Mouse (Mus musculus) thymus, adult 2 months (tissue): ENCODE measurements at regions not wholly inside any gene's neighbourhood (a gene's known extent, or its start where the extent isn't known, plus 50 kb on each side); places are given as distances from the start of the nearest gene placed in this dataset.

Experiments
- CTCF ChIP-seq: fragments of 200-500 bp; IDR thresholded peaks from 2 replicates; pipeline ENCODE4 v1.5.1; 2012; ENCODE audit warnings: mild to moderate bottlenecking, control low read depth, low read length, moderate library complexity, borderline replicate concordance; ENCODE audit not compliant: control insufficient read depth, poor library complexity, insufficient read depth; ENCODE audit errors: extremely low read depth
- POLR2A ChIP-seq: fragments of 200-500 bp; IDR thresholded peaks from 2 replicates; pipeline ENCODE4 v1.6.1; 2012; ENCODE audit warnings: mild to moderate bottlenecking, low read length, control low read depth, moderate library complexity; ENCODE audit not compliant: control insufficient read depth, poor library complexity, insufficient read depth; ENCODE audit errors: extremely low read depth

- TF ChIP-seq CTCF (no peak), POLR2A (no peak)
These were observed 170.8 kb upstream of the A530016L24Rik start for GRCm38 (mm10) chr12:112318461-112318860.
